Mouse (Mus musculus) stomach, postnatal 0 days (tissue): ENCODE measurements around the gene Pgd.
"Not testable (repeated sequence)": the region's sequence is repeated elsewhere in the genome, so short reads cannot be mapped to it uniquely, and the experiment has no call there.

Source experiments
- CTCF ChIP-seq: IDR thresholded peaks from 2 replicates; pipeline ENCODE4 v1.5.1; 2016; ENCODE audit warnings: antibody characterized with exemption, low read depth, mild to moderate bottlenecking, moderate library complexity
- EP300 ChIP-seq: optimal IDR thresholded peaks from 2 replicates; pipeline ENCODE3; 2016; ENCODE audit warnings: antibody characterized with exemption

DNA sequence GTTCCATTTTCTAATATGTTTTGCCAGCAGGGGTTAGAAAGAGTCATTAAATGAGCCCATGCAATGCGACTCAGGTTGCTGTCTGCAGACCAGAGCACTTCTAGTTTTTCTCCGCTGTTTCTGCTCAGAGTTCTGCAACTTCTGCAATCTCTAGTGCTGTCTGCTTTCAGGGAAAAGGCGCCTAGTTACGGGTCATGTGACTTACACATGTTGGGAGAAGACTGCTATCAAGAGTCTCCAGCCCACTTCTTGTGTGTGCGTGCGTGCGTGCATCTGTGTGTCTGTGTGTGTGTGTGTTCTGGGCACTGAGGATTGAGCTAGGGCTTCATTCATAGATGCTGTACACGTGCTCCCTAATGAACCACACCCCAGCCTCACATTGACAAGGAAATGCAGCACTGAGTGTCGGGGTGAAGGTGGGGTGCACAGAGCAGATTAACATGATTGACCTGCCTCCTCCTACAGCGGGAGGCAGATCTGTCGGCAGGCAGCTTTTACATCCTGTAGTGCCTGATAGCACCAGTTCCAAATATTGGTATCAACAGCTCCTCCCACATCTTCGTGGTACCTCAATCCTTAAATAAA is 46.5 kb downstream of the Pgd start:
- TF ChIP-seq CTCF, EP300: not testable (repeated sequence)
